Mouse (Mus musculus) lung, adult 18-20 months (tissue): ENCODE data around the gene Stk19.

Experiments
- DNase-seq, 2 experiments: peaks; one replicate each; pipeline ENCODE4 v3.0.0; 2022; ENCODE audit warnings: mixed read lengths in 2 of 2

Gene Stk19

DNA sequence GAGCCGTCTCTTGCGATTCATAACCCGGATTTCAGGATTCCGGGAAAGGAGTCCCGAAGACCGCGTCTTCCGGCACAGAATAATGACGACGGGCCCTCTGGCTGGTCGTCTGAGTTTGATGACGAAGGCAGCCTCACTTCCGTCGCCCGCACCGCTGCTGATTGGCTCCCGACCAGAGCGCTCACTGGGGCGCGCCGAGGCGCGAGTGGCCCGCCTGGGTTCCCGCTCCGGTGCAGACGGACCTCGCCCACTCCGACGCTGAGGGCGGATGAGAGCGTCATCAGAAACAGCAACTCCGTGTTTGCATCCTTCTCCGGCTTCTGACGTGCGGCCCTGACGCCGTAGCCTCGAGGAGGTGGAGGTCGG lies at the start of gene Stk19, which contains the start of gene Dxo:
Gene Stk19, minus strand, starts transcription at position 90 of the 366 bp plus-strand sequence.
Gene Dxo, plus strand, starts transcription at position 164 of the 366 bp plus-strand sequence.
- DNase-seq, result peak; percentile 95 to 97

DNA sequence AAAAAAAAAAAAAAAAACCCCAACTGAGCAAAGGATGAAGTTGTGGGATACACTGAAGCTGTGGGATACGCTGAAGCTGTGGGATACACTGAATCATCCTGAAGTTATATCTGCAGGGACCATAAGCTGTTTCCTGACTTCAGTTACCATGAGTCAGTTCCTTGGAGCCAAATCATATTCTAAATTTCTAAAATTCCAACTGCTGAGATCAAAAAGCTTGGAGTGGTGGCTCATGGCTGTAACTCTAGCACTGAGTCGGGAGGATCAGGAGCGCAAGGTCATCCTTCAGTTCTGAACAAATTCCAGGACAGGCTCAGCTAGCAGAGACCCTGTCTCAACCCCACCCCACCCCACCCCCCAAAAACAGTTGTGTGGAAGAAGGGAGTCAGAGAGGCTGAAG lies 48.9 kb upstream of the Stk19 start:
- DNase-seq, result no peak

DNA sequence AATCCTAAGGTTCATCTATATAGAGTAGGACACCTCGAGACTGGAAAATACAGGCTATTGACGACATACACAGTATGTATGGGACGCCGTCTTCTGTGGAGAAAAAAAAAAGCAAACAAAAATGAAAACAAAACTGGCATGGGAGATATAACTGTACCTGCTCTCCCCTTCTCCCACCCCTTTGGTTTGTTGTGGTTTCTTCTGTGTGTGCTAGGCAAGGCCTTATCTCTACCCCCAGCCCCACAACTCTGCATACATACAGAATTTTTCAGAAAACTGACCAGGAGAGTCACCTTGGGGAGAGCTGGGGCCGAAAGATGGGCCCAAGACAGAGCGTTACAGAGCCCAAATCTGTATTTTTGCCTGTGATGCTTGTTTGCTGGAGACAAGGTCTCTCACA lies 48.0 kb upstream of the Stk19 start:
- no peak for DNase-seq

DNA sequence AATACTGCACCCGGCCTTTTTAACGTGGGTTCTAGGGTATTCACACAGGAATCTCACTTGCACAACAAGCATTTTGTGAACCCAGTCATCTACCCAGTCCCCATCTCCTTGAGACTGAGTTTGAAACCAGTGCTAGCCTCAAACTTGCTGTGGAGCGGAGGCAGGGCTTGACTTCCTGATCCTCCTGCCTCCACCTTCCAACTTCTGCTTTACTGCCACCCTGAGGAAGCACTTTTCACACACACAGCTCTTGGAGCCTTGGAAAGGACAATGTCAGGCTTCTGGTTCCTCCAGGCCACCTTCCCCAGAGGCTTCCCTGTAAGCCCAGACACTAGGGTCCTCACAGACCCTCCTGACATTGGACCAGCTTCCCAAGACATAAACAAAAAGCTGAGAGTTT lies 46.6 kb upstream of the Stk19 start:
- no peak for DNase-seq

DNA sequence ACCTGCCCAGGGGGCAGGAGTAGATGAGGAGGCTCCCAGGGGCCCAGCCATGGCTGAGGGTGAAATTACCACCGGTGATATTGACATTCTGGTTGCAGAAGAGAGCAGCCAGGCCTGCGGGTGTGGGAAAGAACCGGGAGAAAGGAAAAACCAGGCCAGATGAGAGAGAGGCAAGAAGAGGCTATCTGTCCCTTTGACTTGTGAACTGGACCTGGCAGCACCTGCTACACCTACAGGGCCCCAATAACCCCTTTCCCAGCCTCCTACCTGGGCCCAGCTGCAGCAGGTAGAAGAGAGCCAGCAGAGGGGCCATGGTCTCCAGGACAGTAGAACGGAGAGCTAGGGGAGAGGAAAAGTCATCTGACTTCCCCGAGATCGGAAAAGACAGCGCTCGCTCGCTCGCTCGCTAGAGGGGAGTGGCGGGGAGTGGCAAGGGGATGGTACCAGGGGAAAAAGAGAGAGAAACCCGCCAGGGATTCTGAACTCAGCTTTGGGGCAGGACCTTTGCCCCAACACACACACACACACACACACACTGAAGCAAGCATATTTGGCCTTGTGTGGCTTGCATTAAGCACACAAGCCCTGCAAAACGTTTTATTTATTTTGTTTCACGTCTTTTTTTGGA lies 45.1 kb upstream of the Stk19 start, which contains the start of gene Gm20547:
Gene Gm20547, minus strand, starts transcription at position 360 of the 628 bp plus-strand sequence.
- no peak for DNase-seq

DNA sequence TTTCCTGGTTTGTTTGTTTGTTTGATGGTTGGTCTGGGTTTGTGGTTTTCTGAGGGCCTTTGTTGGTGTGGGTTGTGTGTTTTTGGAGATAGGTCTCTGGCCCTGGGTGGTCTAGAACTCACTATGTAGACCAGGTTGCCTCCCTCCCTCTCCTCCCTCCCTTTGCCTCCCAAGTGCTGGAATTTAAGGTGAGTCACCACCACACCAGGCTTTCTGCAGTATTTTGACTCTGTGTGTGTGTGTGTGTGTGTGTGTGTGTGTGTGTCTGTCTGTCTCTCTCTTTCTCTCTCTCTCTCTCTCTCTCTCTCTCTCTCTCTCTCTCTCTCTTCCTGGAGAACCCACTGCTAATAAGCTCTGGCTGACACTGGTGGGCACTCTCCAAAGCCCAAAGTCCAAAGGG lies 44.4 kb upstream of the Stk19 start:
- no peak for DNase-seq

DNA sequence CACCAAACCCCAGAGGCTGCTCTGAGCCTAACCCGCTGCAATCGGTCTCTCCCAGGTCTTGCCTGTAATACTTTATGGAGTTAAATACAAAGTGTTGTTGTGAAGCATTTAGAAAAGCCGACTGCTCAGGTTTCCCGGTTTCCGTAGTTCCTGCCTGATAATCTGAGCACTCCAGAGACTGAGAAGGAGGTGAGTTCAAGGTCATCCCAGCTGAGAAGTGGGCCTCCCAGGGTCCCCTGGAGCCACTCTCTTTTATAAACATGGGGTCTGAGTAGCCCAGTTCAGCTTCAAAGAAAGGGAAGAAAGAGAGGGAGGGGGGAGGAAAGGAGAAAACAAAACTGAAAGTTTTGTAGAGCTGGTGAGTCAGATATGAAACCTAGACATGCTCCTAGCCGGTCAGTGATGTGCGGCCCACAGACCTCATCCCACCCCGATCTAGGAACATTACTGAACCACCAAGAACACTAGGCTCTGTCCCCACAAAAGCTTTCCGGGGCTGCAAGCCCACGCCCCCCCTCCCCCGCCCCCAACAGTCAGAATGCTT lies 42.7 kb upstream of the Stk19 start, which contains the start of gene Zbtb12:
Gene Zbtb12, plus strand, starts transcription at position 148 of the 544 bp plus-strand sequence.
- no peak for DNase-seq

DNA sequence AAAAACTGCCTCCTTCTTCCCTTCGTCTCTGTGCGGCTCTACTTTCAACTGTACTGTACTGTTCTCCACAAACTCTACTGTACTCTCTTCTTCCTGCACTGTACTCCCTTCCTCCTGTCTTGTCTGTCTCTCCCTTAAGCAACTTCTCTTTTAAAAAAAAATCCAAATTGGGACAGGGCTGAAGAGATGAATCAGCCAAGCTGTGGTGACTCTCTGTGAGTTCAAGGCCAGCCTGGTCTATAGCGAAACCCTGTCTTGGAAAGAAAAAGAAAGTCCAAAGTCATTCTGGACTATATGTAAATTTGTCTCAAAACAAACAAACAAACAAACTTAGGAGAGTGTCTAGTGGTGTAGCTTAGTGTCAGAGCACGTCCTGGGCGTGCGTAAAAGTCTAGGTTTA lies 37.6 kb upstream of the Stk19 start:
- no peak for DNase-seq

DNA sequence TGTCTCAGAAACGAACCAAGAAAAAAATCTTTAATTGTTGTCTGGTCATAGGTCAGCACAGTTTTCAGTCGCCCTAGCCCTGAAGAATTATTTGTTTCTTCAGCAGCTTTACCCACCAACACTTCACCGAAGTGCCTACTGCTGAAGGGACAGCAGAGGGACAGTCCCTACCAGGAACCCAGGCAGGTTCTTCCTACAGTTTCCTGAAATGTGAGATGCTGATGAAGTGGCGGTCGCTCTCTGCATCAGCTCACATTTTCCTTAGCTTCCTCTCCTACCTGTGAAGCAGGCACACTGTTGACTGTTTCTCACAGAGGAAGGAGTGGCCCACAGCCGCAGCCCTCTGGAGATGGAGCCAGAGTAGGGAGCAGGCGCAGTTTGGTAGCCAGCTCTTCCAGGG lies 29.2 kb upstream of the Stk19 start:
- peak in 1 of 2 experiments; percentile 15 for DNase-seq

DNA sequence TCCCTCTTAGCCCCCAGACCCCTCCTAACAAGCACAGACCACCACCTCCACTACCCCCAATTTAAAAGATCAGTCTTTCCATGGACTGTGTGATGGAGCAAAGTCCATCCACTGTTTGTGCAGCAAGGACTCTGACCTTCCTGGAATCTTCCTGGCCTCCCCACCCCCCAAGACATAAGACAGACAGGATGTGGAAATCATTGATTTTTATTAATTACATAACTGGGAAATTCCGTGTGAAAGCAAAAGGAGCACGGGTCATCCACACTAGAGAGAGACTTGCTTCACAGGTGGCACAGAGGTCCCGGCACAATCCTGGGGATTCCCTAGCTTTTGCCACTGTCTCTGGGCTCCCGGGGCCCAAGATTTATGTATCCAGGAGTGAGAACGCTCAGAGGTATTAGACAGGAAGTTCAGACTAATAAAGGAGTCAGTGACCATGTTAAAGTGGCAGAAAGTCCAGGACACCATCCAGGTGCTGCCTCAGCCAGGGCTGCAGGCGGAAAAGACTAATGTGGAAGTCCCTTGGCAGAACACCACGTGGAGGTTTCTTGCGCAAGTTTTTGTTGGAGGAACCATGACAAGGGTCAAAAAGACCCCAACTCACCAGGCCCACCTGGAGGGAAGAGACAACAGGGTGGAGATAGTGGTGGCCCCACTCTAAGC lies 25.8 kb upstream of the Stk19 start, which contains the start of gene Cfb:
Gene Cfb, minus strand, starts transcription at position 103 of the 666 bp plus-strand sequence.
- DNase-seq, result no peak

DNA sequence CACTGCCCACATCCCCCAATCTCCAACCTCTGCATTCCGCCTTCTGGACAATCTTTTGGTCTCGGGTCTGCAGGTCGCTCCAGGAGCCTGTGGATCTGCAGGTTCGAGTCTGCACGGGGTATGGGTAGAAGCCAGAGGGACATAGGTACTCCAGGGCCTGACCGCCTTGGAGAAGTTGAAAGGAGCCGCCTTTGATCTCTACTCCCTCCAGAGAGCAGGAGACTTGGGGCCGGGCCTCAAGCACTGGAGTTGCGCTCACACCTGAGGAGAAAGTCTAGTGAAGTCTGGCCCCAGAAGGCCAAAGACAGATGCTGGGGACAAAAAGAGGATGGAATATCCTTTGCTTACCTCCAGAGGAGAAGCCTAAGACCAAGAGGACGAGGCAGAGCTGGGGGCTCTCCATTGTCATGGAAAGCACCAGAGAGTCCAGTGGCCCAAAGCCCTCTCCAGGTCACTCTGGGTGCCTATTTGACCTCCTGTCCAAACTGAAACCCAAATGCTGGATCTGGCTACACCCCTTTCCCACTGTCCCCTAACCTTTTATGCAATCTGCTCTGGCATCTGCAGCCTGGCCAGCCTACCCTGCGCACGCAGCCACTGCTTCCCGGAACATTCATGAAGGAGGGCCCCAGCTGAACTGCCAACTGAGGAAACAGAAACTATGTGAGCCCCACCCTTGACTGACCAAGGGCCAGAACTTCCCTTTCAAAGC lies 25.1 kb upstream of the Stk19 start:
- DNase-seq, result peak; percentile 61 to 68

DNA sequence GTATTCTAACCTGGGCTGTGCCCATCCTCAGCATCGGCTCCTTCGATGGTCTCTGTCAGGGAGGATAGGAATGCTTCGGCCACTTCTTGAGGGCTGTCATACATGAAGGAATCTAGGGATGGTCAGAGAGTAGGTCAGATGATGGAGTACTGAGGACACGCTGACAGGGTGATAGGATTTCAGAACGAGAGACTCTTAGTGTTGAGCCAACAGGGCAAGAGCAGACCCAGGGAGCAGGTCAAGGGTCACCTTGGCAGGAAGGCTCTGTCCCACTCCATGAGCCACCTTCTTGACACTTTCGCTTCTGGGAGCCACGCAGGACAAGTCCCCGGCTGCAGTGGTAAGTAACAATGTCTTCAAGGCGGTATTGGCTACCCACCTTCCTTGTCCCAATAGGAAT lies 23.8 kb upstream of the Stk19 start:
- DNase-seq, result no peak

DNA sequence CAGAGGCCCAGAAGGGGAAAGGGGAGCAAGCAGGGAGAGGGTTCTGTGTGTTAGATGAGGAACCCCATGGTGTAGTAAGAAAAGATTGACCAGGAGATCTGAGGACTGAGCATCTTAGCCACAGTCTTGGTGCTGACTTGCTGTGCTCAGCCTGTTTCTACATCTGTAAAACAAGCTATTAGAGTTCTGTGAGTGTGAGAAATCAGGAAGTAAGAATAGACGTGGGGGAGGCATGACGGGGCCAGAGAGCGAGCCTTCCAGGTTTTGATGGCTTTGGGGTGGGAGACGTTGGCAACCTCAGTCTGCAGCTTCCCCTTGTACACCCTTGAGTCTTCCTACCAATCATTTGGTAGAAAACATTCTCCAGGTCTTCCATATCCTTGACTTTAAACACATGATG lies 21.9 kb upstream of the Stk19 start:
- no peak for DNase-seq

DNA sequence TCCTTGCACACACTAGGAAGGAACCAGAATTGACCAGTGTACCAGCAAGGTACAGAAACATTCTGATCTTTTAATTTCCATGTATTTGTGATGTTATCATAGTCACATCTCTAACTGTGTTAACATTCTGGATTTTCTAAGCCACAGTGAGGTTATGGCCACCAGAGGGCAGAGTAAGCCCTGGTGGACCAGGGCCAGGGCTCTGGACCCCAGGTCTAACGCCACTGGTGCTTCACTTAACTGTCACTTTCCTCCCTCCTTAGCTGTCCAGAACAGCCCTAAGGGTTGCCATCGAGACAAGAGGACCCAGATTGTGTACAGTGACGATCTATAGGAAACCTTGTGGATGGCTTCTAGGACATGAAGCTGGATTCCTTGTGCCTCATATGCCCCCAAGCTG lies 19.1 kb upstream of the Stk19 start:
- DNase-seq, result peak in 1 of 2 experiments; percentile 36

DNA sequence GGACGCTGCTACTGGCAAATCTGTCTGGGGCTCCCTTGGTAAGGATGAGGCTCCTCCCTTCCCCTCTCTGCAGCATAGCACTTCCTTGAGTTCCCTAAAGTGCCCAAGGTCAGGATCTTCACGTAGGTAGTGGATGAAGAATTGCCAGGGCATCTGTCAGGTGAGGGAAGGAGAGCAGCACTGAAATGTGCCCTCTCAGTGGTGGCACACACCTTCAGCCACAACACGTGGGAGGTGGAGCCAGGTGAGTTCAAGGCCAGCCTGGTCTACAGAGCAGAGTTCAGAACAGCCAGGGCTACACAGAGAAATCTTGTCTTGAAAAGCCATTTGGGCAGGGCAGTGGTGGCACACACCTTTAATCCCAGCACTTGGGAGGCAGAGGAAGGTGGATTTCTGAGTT lies 18.0 kb upstream of the Stk19 start:
- DNase-seq, result no peak

DNA sequence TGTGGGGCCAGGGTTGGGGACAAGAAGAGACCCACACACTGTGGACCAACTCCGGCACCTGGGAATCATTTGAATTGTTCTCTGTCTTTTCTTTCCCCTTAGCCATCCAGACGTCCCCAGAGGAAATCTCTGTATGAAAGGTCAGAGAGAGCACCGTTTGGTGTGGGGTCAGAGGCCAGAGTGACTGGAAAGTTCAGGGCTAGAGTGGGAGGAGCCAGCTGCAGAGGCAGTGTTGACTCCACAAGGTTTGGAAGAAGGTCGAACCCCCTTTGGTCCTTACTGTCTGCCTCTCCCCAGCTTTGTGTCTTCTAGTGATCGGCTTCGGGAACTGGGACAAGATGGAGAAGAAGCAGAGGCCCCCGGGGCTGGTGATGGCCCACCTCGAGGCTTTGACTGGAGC lies 16.8 kb upstream of the Stk19 start:
- DNase-seq, result no peak

DNA sequence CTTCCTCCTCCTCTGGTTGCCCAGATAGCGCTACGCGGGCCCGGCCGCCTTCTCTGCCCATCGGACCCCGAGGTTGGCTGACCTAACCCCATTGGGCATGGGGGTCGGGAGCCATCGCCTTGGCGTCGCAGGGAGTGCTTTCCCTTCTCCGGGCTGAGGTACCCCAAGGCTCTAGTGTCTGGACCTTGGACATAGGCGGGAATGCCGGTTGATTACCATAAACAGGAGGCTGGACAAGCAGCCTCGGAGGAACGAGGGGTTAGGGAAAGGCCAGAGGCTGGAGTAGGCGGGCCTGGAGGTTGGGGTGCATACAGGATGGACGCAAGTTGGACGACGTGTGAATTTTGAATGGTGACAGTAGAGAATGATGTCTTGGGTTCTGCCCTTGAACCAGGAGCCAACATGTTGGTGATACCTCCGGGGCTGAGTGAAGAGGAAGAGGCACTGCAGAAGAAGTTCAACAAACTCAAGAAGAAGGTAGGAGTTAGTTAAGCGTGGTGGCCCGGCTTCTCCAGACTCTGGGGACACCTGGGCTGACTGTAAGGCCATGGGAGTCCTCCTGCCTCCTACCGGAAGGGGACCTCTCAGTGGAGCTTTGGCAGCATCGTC lies 13.9 kb upstream of the Stk19 start:
- no peak for DNase-seq

DNA sequence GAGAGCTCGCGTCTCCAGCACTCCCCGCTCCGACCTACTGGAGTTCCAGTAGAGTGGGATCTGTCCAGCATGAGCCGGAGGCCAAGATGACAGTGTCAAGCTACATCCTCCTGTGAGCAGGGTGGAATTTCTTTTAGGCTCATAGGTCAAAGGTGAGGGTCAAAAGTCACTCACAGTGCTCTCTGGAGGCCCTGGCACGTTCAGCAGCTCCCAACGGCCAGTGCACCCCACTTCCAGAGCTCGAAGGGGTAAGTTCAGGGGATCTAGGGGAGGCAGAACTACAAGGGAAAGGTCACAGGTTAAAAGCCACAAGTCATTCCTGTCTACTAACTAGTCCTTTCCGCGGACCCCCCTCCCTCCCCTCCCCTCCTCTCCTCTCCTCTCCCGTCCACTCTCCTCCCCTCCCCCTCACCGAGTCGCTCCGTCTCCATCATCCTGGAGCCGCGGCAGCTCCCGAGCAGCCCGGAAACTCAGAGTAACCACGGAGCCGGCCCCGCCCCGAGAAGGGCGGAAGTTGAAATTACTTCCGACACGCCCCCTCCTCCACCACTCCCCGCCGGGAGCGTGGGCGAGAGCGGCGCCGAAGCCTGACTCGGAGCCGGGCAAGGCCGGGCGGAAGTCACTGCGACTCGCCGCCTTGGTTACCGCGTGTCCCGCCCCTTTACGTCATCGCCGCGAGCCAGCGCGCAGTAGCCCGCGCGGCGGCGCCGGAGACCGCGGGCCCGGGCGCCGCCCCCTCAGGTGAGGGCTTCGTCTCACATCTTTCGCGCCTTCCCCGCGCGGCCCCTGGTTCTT lies 13.2 kb upstream of the Stk19 start, which contains the start of the genes Skiv2l and Nelfe:
Gene Skiv2l, minus strand, starts transcription at position 489 of the 795 bp plus-strand sequence.
Gene Nelfe, plus strand, starts transcription at position 670 of the 795 bp plus-strand sequence.
- peak; percentile 98 for DNase-seq

DNA sequence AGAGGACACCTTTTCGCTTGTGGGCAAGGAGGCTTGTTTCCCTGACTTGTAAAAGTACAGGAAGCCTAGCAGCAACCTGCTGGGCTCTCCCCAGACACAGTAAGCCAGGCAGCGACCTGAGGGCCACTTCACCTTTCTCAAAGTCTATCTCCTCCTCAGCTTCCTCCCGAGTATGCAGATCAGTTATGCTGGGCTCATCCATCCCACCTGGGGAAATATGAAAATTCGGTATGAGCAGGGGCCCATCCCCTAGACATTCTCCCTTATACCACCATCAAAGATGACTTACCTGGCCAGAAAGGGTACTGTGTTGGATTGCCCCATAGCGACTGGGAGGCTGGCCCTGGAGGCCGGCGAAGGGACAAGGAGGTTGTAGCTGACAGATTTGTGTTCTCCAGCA lies 10.9 kb upstream of the Stk19 start:
- no peak for DNase-seq

DNA sequence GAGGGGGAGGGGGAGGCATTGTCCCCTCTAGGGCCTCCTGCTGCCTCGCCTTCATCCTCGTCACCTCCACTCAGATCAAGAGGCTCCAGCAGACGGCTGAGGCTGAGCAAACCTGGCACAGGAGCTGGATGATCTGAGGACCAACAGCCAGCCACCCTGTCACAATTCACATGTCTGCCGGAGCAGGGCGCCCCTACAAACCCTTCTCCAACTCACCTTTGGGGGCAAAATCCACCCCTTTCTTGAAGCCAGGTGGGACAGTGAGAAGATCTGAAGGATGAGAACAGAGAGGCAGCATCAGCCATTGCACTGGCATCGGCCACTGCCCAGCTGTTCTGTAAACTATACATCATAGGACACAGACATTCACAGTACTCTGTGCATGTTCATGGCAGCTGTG lies 10.4 kb upstream of the Stk19 start:
- DNase-seq, result no peak

DNA sequence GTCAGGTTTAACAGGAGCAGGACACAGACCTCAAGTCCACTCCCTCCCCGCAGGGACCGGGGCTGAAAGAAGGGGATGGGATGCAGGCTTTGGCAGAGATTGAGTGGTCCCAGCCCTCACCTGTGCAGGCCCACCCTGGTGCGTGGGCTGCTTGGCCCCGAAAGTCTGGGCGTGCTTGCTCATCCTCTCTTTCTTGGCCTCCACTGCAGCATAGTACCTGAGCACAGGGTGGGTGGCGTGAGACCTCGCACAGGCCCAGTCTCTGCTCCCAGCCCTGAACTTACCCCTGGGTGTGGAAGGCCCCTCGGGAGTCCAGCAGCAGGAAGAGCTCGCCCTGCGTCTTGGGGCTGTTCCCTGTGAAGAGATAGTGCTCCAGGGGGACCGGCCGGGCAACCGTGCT lies 8.1 kb upstream of the Stk19 start:
- no peak for DNase-seq

DNA sequence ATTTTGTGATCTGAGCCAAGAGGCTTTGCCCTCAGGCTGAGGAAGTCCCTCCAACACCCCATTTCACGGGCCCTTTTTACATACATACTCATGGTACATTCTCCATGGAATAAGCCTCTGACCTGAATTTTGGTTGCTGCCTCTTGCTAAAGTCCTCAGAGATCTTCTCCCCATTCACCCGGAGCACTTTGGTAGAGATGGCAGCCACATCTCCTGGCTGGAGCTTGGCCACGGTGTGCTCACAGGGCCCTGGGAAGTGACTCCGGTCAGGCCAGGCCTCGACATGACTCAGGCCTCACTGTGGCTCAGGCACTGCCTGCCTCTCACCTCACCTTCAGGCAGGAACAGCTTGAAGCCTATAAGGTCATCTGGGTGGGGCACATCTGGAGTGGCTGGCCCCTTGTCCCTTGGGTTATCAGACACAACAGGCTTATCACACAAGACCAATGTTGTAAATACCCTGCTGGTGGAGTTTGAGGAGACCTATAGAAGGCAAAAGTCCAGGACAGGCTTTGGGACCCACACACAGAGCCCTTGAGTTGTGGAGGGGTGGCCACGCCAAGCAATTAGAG lies 4.1 kb upstream of the Stk19 start:
- no peak for DNase-seq
